Mouse (Mus musculus) embryonic facial prominence, embryonic 11.5 days (tissue): ENCODE measurements around the gene Tmem164. TPM values are rescaled to one million over a fixed set of nuclear protein-coding genes. Genes with fewer than 3 reads are reported as not detected.
A peak's percentile ranks its signal among the peaks of the same experiment; 100 is the strongest.

ENCODE experiments used
- ATAC-seq: fragments of 200-750 bp; cut with Nextera tagmentation; replicated peaks from 2 replicates; pipeline ENCODE4 v1.8.0; 2017; ENCODE audit warnings: low read depth; ENCODE audit not compliant: insufficient number of reproducible peaks, low FRiP score, low TSS enrichment
- DNase-seq: peaks from one replicate; pipeline ENCODE4 v3.0.0-alpha.2; 2015; ENCODE audit warnings: low spot score
- H3K27ac ChIP-seq: fragments of 300-500 bp; sonication (generic); replicated peaks from 2 replicates; pipeline ENCODE4 v1.5.1; 2014; ENCODE audit warnings: mild to moderate bottlenecking, low read depth, low read length, control low read depth
- H3K27me3 ChIP-seq: fragments of 300-500 bp; sonication (generic); 2 replicates; pipeline ENCODE4 v1.6.1; 2014; ENCODE audit warnings: mild to moderate bottlenecking, low read length, moderate library complexity, mixed read lengths; ENCODE audit not compliant: control insufficient read depth, insufficient read depth
- H3K36me3 ChIP-seq: fragments of 300-500 bp; sonication (generic); replicated peaks from 2 replicates; pipeline ENCODE4 v1.6.1; 2014; ENCODE audit warnings: low read depth, mild to moderate bottlenecking, low read length, moderate library complexity, mixed read lengths; ENCODE audit not compliant: control insufficient read depth, insufficient read depth
- H3K4me1 ChIP-seq: fragments of 300-500 bp; sonication (generic); 2 replicates; pipeline ENCODE4 v1.6.1; 2014; ENCODE audit warnings: low read length, mixed read lengths; ENCODE audit not compliant: control insufficient read depth, insufficient read depth
- H3K4me2 ChIP-seq: fragments of 300-500 bp; sonication (generic); 2 replicates; pipeline ENCODE4 v1.6.1; 2014; ENCODE audit warnings: low read depth, mild to moderate bottlenecking, control low read depth, low read length, moderate library complexity
- H3K4me3 ChIP-seq: fragments of 300-500 bp; sonication (generic); 2 replicates; pipeline ENCODE4 v1.5.1; 2014; ENCODE audit warnings: low read depth, low read length, control low read depth
- H3K9ac ChIP-seq: fragments of 300-500 bp; sonication (generic); replicated peaks from 2 replicates; pipeline ENCODE4 v1.6.1; 2014; ENCODE audit warnings: mild to moderate bottlenecking, control low read depth, low read length
- H3K9me3 ChIP-seq: fragments of 300-500 bp; sonication (generic); replicated peaks from 2 replicates; pipeline ENCODE4 v1.6.1; 2016; ENCODE audit warnings: mild to moderate bottlenecking, low read length, inconsistent platforms, mixed read lengths; ENCODE audit not compliant: control insufficient read depth
- WGBS: fragments of 180-500 bp; shearing (Covaris S2); extraction: QIAGEN DNeasy Blood & Tissue Kit; methylation state at CpG from one replicate; pipeline ENCODE4 v1.1.7; 2014; 5-methylcytosine and 5-hydroxymethylcytosine counted together
- polyA plus RNA-seq: library from polyadenylated mRNA; unstranded; fragments of >200 nt; fragmentation: Nextera tagmentation; extraction: Ambion mirVana; gene quantifications from 2 replicates; pipeline ENCODE4 v1.2.1, GENCODE M21; 2014

The Tmem164 gene
- polyA plus RNA-seq, 1 experiment from 2014 or later, result 41.1 TPM

- Histone ChIP-seq H3K4me3 (no peak overlapping the region), H3K9me3 (no peaks in the 10 kb centered on the region), H3K4me2 (no peak overlapping the region), H3K27me3 (no peaks in the 10 kb centered on the region; the same call in 1 of the 2 replicates), H3K9ac (no peak overlapping the region), H3K27ac (no peak overlapping the region), H3K36me3 (no peaks in the 10 kb centered on the region), H3K4me1 (no peaks in the 10 kb centered on the region)
- WGBS, result 88% methylated on average over 6 of the region's 6 CpGs
- ATAC-seq, result no peak
- DNase-seq, result no peak
These were observed 79.2 kb downstream of the Tmem164 start for GRCm38 (mm10) chrX:142760415-142760814.

- Histone ChIP-seq H3K9me3 (no peaks in the 10 kb centered on the region), H3K4me3 (no peak overlapping the region), H3K27me3 (no peaks in the 10 kb centered on the region; the same call in 1 of the 2 replicates), H3K9ac (no peak overlapping the region), H3K4me2 (no peak overlapping the region), H3K36me3 (no peaks in the 10 kb centered on the region), H3K4me1 (no peaks in the 10 kb centered on the region), H3K27ac (no peak overlapping the region)
- 0 out of 2 replicates have a peak, but pooled peaks have one; percentile 14 for ATAC-seq
- WGBS, result 62% methylated on average over 5 of the region's 7 CpGs
- DNase-seq, result no peak
These were observed 82.1 kb downstream of the Tmem164 start for GRCm38 (mm10) chrX:142763337-142763736.

GRCm38 (mm10) chrX:142769698-142770097 is 88.5 kb downstream of the Tmem164 start:
- H3K27ac ChIP-seq, result no peak overlapping the region
- no peak overlapping the region for H3K9ac ChIP-seq
- DNase-seq, result no peak
- no peaks in the 10 kb centered on the region for H3K9me3 ChIP-seq
- H3K4me3 ChIP-seq, result no peak overlapping the region
- ATAC-seq, result no peak
- H3K4me2 ChIP-seq, result no peak overlapping the region
- 84% methylated on average over 6 of the region's 6 CpGs for WGBS
- H3K36me3 ChIP-seq, result no peaks in the 10 kb centered on the region; the same call in 1 of the 2 replicates
- H3K27me3 ChIP-seq, result no peaks in the 10 kb centered on the region
- no peaks in the 10 kb centered on the region for H3K4me1 ChIP-seq

- WGBS, result 93% methylated on average over 4 of the region's 4 CpGs
- Histone ChIP-seq H3K9ac (no peak overlapping the region), H3K4me2 (no peak overlapping the region), H3K4me1 (no peaks in the 10 kb centered on the region), H3K36me3 (no peaks in the 10 kb centered on the region; the same call in 1 of the 2 replicates), H3K27ac (no peak overlapping the region), H3K27me3 (no peaks in the 10 kb centered on the region), H3K9me3 (no peaks in the 10 kb centered on the region), H3K4me3 (no peak overlapping the region)
- ATAC-seq, result no peak
- DNase-seq, result no peak
These were observed 92.5 kb downstream of the Tmem164 start for GRCm38 (mm10) chrX:142773658-142774057.

GRCm38 (mm10) chrX:142776131-142776530 is 94.9 kb downstream of the Tmem164 start:
- H3K9ac ChIP-seq, result no peak overlapping the region
- H3K9me3 ChIP-seq, result no peaks in the 10 kb centered on the region
- no peaks in the 10 kb centered on the region for H3K27me3 ChIP-seq
- WGBS, result 74% methylated on average over 4 of the region's 4 CpGs
- DNase-seq (no peak), ATAC-seq (no peak)
- H3K36me3 ChIP-seq, result no peaks in the 10 kb centered on the region; the same call in 1 of the 2 replicates
- no peak overlapping the region for H3K27ac ChIP-seq
- H3K4me3 ChIP-seq, result no peak overlapping the region
- H3K4me1 ChIP-seq, result no peaks in the 10 kb centered on the region
- H3K4me2 ChIP-seq, result no peak overlapping the region

GRCm38 (mm10) chrX:142778638-142779037 is 97.4 kb downstream of the Tmem164 start:
- 75% methylated on average over 6 of the region's 6 CpGs for WGBS
- DNase-seq, result no peak
- H3K9me3 ChIP-seq, result no peaks in the 10 kb centered on the region
- H3K27me3 ChIP-seq, result no peaks in the 10 kb centered on the region
- H3K4me3 ChIP-seq, result no peak overlapping the region
- H3K27ac ChIP-seq, result no peak overlapping the region
- no peak overlapping the region for H3K4me2 ChIP-seq
- no peak for ATAC-seq
- no peak overlapping the region for H3K9ac ChIP-seq
- no peaks in the 10 kb centered on the region for H3K36me3 ChIP-seq
- no peaks in the 10 kb centered on the region for H3K4me1 ChIP-seq

GRCm38 (mm10) chrX:142786160-142787052 is 105.2 kb downstream of the Tmem164 start:
- Histone ChIP-seq H3K9ac (no peak overlapping the region), H3K27ac (no peak overlapping the region), H3K4me2 (no peak overlapping the region), H3K4me1 (no peaks in the 10 kb centered on the region), H3K27me3 (no peaks in the 10 kb centered on the region), H3K36me3 (no peaks in the 10 kb centered on the region), H3K9me3 (no peaks in the 10 kb centered on the region), H3K4me3 (no peak overlapping the region)
- 90% methylated on average over 10 of the region's 10 CpGs for WGBS
- DNase-seq (no peak), ATAC-seq (no peak)

- no peaks in the 10 kb centered on the region for H3K36me3 ChIP-seq
- ATAC-seq, result no peak
- no peak for DNase-seq
- no peaks in the 10 kb centered on the region for H3K9me3 ChIP-seq
- no peak overlapping the region for H3K4me2 ChIP-seq
- no peak overlapping the region for H3K27ac ChIP-seq
- H3K4me3 ChIP-seq, result no peak overlapping the region
- no peaks in the 10 kb centered on the region for H3K4me1 ChIP-seq
- WGBS, result 98% methylated on average over 2 of the region's 2 CpGs
- H3K9ac ChIP-seq, result no peak overlapping the region
- no peaks in the 10 kb centered on the region for H3K27me3 ChIP-seq
These were observed 111.0 kb downstream of the Tmem164 start for GRCm38 (mm10) chrX:142792185-142792584.
